Mouse (Mus musculus) heart, postnatal 10 days (tissue): ENCODE results near the gene Mrpl23. TPM values are rescaled to one million over a fixed set of nuclear protein-coding genes. Genes with fewer than 3 reads are reported as not detected.

Experiments
- DNase-seq, 2 experiments: peaks; one replicate each; pipeline ENCODE4 v3.0.0; 2021
- intact Hi-C: fragments of 180-260 bp; cut with DNase I; formaldehyde crosslinking; loops from one replicate; pipeline ENCODE4 v1.15.1; 2025
- total RNA-seq, 2 experiments: library from RNA; stranded (reverse); gene quantifications; 2 replicates each; pipeline ENCODE4 v1.2.3; 2021

Mrpl23 gene
- total RNA-seq = 10 to 100 TPM in 1 of 2 experiments, 1 to 10 TPM in 1; 4.1 to 19.3 TPM

DNA sequence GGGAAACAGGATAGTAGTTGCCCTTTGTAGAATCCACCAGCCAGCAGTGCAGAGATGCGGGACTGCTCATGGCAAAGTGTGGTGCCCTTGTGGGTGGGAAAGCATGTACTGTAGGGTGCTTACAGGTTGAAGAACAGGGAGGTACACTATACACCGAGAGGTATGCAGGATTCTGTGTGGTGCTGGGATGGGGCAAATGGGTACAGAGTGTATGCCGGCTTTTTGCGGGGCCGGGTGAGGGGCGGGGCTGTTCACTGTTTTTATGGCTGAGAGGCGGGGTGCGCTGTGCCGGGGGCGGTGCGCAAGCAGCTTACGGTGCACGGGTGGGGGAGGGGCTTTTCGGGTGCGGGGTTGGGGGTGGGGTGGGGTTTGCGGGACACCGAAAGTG, at the start of gene Mrpl23:
Gene Mrpl23 (plus strand): TSS at position 16 of the 388 bp plus-strand sequence.
- intact Hi-C loops = no loop called here
- DNase-seq = no peak

DNA sequence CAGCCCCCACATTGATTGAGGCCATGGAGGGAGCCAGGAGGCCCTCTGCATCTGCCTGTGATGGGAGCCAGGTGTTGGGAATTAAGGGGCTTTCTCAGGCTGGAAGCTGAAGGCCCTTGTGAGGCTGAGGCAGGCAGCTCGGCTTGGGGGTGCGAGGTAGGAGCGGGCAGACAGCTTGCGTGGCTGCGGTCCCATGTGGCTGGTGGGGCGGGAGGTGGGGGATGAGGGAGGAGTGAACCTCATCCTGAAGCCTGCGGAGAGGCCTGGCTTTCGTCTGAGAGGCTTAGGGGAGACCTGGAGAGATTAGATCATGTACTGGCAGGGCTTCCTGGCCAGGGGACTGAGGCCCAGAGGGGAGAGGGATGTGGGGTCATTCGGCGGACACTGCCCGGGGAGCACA, 49.4 kb upstream of the Mrpl23 start:
- intact Hi-C loops = loop anchor here (5.0 kb wide), 1 partner anchor 189 kb away; no protein-coding TSS in a partner anchor
- peak; percentile 63 to 66 for DNase-seq

DNA sequence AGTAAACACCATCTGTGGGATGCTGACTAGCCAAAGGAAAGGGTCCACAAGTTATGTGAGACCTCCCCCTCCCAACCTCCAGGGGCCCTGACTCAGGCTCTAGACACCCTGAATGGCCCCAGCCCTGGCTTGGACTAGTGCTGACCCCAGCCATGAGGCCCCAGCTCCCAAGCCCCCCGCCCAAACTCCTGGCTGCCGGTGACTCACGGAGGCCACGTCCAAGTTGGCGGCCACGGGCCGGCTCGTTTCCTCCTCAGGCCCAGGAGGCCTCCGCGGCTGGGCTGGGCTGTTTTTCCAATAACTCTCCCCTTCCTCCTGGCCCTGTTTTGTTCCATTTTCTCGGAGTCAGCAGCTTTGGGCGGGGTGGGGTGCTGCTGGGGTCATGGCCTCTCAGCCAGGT, 47.7 kb upstream of the Mrpl23 start:
- peak; percentile 76 to 83 for DNase-seq
- intact Hi-C loops = loop anchor here (5.0 kb wide), 1 partner anchor 188 kb away; no protein-coding TSS in a partner anchor

DNA sequence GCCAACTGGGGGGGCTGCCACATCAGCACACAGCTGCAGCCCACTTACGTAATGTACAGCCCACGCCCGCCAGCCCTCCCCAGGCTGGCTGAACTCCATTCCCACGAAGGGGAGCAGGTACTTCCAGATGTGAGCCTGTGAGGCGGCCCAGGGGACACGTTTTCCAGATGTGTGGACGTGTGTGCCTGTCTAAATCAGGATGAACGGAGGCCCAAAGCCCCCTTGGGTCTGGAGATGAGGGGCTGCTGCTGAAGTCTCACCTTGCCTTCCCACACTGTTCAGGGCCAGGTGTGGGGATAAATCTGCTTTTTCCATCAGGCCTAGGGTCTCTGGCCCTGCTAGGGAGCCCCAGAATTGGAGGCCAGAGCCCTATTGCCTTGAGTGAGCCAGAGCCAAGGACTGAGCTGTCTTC, 45.7 kb upstream of the Mrpl23 start:
- intact Hi-C loops = no loop called here
- peak; percentile 37 to 53 for DNase-seq

DNA sequence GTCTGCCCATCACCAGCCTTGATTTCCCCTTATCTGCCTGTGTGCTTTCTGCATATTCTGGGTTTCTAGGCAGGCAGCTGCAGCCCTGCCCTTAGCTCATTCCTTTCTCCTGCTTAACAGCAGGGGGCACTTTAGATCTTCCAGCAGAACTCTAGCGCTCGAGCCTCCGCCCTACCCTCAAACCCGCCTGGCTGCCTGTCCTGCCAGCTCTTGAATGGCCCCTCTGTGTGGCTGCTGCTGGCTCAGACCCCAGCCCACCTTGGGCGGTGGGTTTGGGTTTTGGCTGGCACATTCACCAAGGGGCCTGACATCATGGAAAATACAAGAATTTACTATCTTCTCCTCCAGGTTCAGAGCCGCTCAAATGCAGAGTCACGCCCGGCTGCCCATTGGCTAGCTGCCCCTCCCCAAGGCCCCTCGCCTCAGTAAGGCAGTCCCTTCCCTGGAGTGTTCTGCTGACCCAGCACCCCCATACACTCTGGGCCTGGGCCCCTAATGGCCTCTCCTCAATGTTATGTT, 45.1 kb upstream of the Mrpl23 start:
- peak; percentile 53 to 59 for DNase-seq
- intact Hi-C loops = no loop called here

DNA sequence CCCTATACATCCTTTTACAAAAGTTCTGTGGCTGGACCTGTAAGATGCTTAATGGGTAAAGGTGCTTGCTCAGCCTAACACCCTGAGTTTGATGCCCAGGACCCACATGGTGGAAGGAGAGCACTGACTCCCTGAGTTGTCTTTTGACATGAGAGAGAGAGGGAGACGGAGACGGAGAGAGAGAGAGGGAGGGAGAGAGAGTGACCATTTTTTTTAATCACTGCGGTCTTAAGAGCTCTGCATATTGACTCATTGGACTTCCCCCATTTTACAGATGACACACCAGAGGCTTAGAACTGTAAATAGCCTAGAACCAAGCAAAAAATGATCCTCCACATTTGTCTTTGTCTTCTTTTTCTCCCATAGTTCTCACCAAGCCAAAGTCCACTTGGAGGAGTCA, 44.4 kb upstream of the Mrpl23 start:
- DNase-seq = no peak
- intact Hi-C loops = loop anchor here (2.0 kb wide), 1 partner anchor 35 kb away; no protein-coding TSS in a partner anchor

DNA sequence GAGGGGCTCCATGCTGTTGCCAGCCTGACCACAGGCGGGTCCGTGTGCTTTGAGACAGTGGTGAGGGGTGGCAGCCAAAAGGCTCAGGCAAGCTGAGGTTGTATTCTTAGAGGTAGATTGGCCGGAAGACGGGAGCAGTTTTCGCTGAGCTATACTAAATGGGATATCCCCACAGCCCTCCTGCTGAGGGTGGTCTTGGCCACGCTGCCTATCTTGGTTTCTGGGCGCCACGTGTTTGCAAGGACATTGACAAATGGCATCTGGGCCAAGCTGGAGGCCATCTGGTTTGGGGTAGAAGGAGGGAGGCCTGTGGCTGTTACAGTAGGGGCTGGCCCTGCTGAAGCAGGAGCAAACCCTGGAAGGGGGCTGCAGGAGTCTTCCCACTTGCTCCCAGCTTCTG, 39.0 kb upstream of the Mrpl23 start:
- no peak for DNase-seq
- intact Hi-C loops = no loop called here

DNA sequence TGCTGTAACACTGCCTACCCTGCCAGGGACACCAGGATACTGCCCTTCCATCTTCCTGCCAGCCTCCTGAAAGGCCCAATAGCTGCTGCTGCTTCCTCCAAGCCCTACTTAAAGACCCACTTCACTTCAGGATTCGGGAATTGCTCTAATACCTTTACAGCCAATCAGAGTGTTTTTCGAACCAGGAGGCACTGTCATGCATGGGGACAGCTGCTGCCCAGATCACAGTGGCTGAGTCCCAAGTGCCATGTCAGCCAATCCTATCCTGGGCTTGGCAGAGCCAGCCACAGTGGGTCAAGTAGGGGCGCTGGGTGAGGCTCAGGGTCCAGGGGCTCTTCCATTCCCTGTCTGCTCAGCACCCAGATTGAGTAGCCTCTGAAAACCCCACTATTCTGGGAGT, 36.3 kb upstream of the Mrpl23 start:
- DNase-seq = peak; percentile 49 to 56
- intact Hi-C loops = loop anchor here (5.0 kb wide), 1 partner anchor 179 kb away; no protein-coding TSS in a partner anchor

DNA sequence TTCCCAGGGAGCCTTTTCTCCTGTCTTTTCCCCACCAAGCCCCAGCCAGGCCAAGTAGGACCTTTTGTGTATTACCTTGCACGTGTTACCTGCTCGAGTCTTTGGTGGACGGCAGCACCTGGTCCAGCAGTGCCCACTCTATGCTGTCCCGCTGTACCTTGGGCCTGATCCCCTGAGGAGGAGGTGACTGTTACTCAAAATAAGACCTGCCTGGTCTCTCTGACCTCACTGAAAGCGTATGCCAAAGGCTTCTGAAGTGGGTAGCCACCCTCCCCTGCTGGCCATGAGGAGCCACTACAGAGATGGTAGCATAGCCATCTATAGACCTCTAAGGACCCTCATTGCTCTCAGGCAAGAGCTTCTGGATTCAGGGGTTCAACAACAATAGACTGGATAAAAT, 35.7 kb upstream of the Mrpl23 start:
- DNase-seq = peak; percentile 59 to 69
- intact Hi-C loops = loop anchor here (1.0 to 5.0 kb wide), 3 partner anchors 56 to 179 kb away; no protein-coding TSS in a partner anchor

DNA sequence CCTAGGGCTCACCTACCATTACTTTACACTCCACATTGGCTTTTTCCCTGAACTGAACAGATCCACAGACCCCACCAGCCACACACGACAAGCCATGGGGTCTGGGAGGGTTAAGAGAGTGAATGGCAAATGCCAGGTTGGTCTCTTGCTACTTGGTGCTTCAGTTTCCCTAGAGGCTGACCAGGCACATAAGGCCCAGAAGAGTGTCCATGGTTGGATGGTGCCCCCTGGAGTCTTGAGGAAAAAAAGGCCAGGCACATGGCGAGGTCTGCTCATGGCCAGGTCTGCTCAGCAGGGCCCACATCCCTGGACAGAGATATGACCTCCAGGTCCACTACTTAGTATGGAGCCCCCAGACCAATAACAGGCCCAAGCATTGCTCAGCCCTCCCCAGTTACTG, 34.7 kb upstream of the Mrpl23 start:
- DNase-seq = peak; percentile 68 to 78
- intact Hi-C loops = loop anchor here (1.0 to 5.0 kb wide), 3 partner anchors 57 to 180 kb away; no protein-coding TSS in a partner anchor

DNA sequence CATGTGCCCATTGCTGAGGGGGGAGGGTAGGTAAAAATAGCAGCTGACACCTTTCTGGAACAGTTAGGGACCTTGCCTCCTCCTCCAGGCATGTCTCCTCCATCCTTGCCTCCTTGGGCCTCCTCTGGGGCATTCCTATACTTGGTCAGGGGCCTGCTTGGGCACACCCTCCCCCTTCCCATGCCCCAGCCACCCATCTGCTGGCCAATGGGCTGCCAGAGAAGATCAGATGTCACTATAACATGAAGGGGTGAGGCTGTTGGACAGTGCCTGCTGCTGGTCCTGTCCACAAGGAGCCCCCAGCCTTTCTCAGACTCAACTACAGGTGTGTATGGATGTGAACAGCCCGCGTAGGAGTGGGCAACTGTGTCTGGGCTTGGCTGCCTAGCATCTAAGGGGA, 33.9 kb upstream of the Mrpl23 start, which contains the start of gene Tnnt3:
Gene Tnnt3 (plus strand): TSS at position 262 of the 400 bp plus-strand sequence.
- intact Hi-C loops = loop anchor here (5.0 kb wide), 1 partner anchor 181 kb away; no protein-coding TSS in a partner anchor
- DNase-seq = no peak

DNA sequence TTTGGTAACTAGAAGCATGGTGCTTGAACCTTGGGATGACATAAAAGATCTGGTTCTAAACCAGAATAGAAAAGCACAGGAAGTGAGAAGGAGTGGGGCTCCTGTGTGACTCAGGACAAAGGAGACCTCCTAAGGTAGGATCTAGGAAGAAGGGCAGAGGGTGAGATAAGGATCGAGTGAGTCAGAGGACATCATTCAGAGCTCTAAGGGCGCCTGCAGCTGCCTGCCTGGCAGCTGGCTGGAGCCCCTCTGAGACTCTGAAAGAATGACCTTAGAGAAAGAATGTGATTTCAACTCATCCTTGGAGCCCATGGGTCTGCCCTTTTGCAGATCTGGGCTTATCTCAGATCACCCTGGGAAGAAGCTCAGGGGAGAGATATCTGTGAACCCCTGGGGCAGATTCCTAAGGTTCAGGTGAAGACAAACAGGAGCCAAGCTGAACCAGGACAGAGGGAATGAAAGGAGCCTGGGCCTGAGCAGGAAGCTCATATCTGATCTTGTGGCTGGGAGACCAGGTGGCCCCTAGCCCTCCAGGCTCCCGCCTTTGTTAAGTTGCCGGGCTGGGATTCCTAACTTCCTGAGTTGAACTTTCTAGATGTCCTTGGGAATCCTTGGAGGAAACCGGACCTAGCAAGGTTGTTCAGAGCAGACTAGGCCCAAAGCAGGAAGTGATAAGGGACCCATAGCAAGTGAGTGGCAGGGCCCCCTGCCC, 33.3 kb upstream of the Mrpl23 start:
- intact Hi-C loops = loop anchor here (5.0 kb wide), 1 partner anchor 182 kb away; no protein-coding TSS in a partner anchor
- no peak for DNase-seq

DNA sequence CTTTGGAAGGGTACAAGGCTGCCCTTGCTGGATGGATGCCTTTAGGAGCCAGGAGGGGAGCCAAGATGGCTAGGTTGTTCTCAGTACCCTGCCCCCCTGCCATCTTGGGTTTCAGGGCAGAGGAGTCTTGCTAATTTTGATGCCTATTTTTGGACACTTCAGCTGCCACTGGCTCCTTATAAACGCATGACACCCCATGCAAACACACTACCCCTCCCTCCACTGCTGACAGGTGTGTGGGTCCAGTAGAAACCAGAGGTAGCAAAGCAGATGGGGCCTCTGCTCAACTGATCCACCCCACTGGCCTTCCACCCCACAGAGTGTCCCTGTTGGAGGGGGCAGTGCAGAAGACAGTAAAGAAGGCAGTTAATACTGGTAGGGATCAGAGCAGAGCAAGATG, 32.5 kb upstream of the Mrpl23 start:
- intact Hi-C loops = no loop called here
- DNase-seq = no peak

DNA sequence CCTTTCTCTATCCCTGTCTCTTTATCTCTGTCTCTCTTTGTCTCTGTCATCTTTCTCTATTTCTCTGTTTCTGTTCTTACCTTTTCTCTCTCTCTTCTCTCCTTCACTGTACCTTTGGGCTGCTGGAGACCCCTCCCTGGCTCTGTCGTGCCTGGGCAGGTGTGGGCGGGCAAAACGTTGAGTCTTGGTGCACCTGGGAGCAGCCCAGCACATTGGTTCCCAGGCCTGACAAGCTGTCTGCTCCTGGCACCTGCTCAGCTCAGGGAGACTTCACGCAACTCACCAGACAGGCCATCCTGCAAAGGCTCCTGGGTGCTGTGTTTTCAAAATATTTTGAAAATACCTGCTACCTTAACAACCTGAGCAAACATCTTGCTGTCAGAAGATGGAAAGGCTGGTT, 29.3 kb upstream of the Mrpl23 start:
- intact Hi-C loops = no loop called here
- no peak for DNase-seq

DNA sequence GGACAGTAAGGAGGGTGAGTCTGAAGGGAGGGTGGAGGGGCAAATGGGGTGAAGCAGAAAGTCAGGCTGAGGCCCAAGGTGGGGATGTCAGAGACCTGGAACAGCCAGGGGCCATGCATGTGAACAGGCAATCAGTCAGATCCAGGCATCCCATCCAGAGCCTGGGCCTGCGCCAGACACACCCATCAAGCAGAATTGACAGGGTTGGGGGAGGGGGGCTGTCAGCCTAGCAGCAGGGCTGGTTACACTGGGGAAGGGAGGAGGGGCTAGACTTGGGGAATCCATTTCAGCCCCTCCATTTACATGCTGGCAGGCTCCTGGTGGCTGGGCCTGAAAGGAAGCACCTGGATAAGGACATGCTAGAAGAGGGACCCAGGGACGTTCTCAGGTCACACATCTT, 26.5 kb upstream of the Mrpl23 start:
- no peak for DNase-seq
- intact Hi-C loops = no loop called here

DNA sequence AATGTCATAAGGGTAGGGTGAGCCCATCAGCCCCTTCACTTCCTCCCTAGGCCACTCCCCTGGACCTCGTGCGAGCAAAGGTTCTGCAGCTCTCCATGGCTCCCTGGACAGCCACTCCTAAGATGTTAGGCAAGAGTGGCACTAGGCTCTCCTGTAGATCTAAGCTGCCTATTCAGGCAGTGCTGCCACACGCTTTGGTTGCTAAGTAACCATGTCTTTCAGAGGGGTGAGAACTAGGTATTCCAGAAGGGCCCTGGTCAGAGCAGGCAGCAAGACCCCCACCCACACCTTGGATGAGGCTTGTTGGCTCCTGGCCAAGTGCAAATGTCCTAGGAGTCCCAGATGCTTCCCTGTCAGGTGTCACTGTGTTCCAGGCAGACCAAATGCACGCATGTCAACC, 26.0 kb upstream of the Mrpl23 start:
- DNase-seq = no peak
- intact Hi-C loops = no loop called here

DNA sequence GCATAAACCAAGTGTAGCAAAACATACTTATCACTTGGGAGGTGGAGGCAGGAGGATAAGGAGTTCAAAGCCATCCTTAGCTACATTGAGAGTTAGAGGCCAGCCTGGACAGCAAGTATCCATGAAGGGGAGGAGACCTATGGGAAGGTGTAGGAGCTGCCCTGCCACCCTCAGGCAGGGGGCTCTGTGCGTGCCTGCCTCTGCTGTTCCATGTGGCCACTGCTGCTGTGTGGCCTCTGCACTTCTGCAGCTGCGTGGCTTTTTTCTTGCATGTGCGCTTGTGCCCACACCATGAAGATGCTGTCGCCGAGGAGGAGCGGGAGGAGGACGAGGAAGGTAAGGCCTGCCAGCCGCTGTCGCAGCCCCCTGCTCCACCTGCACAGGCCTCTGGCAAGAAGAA, 25.0 kb upstream of the Mrpl23 start:
- no peak for DNase-seq
- intact Hi-C loops = no loop called here

DNA sequence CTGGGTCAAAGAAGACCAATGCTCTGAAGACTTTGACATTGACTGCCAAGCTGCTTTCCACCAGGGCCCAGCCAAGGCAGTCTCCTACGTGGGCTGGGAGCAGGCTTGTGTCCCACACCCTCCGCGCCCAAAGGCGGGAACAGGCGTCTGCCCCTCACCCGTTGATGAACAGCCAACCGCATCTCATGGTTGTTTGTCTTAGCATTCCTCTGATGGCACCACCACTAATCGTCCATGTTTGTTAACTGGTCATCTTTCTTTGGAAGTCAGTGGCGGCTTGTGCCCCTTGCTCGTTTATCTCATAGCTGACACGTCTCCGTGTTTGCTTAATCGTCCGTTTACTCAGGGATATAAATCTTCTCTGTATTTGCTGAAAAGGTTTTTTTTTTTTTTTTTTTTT, 23.0 kb upstream of the Mrpl23 start:
- intact Hi-C loops = no loop called here
- DNase-seq = no peak

DNA sequence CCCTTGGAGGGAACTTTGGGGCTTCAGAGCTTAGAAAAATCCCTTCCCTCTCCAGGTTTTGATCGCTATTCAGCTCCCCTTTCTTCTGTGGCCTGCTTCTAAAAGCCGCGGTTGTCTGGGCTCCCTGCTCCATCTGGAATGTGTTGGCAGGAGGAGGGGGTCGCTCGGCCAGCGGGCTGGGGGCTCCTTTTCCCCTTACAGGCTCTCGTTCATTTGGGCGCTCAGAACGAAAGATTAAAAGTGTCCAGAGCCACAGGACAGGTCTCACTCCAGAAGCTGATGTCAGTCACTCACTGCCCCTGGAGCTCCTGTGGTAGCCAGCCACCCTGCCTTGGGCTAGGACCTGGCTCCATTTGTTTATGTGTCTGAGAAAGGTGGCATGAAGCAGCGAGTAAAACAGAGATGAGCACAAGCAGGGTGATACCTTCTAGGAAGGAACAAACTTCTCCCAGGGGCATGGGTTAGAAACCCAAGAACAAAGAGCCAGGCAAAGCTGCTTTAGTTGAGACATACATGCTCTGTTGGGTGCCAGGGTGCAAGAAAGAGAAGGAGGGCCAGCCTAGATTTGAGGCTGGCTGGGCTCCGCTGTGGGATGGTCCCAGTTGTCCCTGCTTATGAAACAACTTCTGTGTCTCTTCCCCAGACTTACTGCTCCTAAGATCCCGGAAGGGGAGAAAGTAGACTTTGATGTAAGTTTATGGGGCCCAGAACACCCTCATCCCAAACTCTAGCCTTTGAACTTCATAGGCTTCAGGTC, 22.3 kb upstream of the Mrpl23 start:
- peak in 1 of 2 experiments; percentile 50 for DNase-seq
- intact Hi-C loops = no loop called here

DNA sequence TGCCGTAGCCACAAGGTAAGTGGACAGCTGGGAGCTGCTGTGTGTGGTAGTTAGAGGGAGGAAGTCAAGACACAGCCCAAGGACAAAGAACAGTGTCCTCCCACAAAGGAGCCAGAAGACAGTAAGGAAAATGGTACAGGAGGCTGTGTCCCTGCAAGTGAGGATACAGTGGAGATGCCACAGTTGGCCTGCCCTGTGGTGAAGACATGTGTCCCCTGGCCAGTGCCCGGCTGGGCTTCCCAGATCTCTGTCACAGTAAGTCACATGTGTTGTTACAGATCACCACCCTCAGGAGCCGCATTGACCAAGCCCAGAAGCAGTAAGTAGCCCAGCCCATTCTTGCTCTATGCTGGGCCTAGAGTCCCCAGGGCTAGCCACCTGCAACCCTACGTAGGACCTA, 18.4 kb upstream of the Mrpl23 start:
- DNase-seq = no peak
- intact Hi-C loops = no loop called here

DNA sequence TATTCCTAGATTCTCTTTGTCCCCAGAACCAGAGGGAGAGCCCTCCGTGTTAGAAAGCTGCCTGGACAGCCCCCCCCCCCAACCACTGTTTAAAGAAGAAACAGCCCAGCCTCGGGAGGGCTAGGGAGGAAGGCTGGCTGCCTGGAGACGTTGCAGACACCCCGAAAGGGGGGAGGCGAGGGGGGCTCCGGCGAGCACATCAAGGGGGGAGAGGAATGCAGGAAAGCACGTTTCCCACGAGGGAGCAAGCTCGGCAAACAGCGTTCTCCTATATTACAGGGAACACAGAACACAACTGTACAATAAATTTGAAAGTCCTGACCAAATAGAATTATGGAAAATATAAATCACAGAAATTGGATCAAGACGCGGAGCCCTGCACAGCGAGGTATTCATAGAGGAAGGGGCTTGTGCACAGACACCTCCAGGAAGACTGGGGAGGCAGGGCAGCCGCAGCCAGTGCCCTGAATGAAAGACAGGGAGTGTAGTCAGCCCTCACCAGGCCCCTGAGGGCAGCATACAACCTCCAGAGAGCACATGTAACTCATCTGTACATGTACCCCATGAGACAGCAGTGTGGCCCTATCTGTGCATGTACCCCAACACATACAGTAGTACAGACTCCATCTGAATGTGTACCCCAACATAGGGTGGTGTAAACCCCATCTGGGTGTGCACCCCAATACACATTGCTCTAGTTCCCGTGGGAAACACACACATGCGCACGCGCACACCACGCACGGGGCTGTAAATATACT, 16.1 kb upstream of the Mrpl23 start:
- DNase-seq = no peak
- intact Hi-C loops = no loop called here
